Mouse (Mus musculus): ENCODE results near the gene Mipep.

- no peak for TF ChIP-seq CTCF (IDR thresholded peaks at IDR 0.05 in 2 of 3, conservative IDR thresholded peaks at IDR 0.05 in 1 of 3; ENCODE audit: control insufficient read depth in 1 of 3, insufficient read depth in 1 of 3, low read depth in 2 of 3, low read length in 3 of 3, poor library complexity in 1 of 3, severe bottlenecking in 1 of 3)
- TF ChIP-seq NRF1 (IDR thresholded peaks at IDR 0.05; ENCODE audit: insufficient read depth, low read depth, low read length, poor library complexity, severe bottlenecking), result no peak
- TF ChIP-seq EP300 (IDR thresholded peaks at IDR 0.05; ENCODE audit: low read depth in 1 of 2, low read length in 2 of 2), result no peak
- TF ChIP-seq UBTF (IDR thresholded peaks at IDR 0.05; ENCODE audit: borderline replicate concordance, insufficient read depth, low read depth, low read length), result no peak
- TF ChIP-seq POLR2A (IDR thresholded peaks at IDR 0.05; ENCODE audit: control insufficient read depth in 1 of 2, insufficient read depth in 1 of 2, low read depth in 1 of 2, low read length in 2 of 2, poor library complexity in 1 of 2), result no peak
- no peak for TF ChIP-seq ZC3H11A (IDR thresholded peaks at IDR 0.05; ENCODE audit: low read depth, low read length)
- TF ChIP-seq SIN3A (IDR thresholded peaks at IDR 0.05; ENCODE audit: low read length), result no peak
- TF ChIP-seq GATA1 (IDR thresholded peaks at IDR 0.05; ENCODE audit: low read depth, low read length), result no peak
- no peak for TF ChIP-seq ZNF384 (IDR thresholded peaks at IDR 0.05; ENCODE audit: low read depth, low read length)
- TF ChIP-seq MAFK (IDR thresholded peaks at IDR 0.05; ENCODE audit: borderline replicate concordance, low read depth, low read length), result no peak
- TF ChIP-seq CHD1 (IDR thresholded peaks at IDR 0.05; ENCODE audit: low read depth, low read length), result no peak
- no peak for TF ChIP-seq NELFE (IDR thresholded peaks at IDR 0.05; ENCODE audit: low read depth, low read length)
- no peak for TF ChIP-seq MYB (IDR thresholded peaks at IDR 0.05; ENCODE audit: low read depth, low read length)
Observed at GRCm38 (mm10) chr14:60910506-60911444, 126.4 kb downstream of the Mipep start.

Data from MEL (cell line).